Mouse (Mus musculus) liver, postnatal 0 days (tissue): ENCODE data around the gene Mosmo. TPM values are rescaled to one million over a fixed set of nuclear protein-coding genes. Genes with fewer than 3 reads are reported as not detected.

ENCODE experiments used
- ATAC-seq: fragments of 200-750 bp; cut with Nextera tagmentation; 2 replicates; pipeline ENCODE4 v1.8.0; 2017; ENCODE audit warnings: mild to moderate bottlenecking, moderate library complexity
- DNase-seq: peaks from one replicate; pipeline ENCODE4 v3.0.0-alpha.2; 2016
- H3K27ac ChIP-seq: fragments of 300-500 bp; sonication (generic); 2 replicates; pipeline ENCODE4 v1.5.1; 2014; ENCODE audit warnings: antibody characterized with exemption, moderate library complexity, mild to moderate bottlenecking, low read depth
- H3K27me3 ChIP-seq: fragments of 300-500 bp; sonication (generic); 2 replicates; pipeline ENCODE4 v1.6.1; 2014; ENCODE audit warnings: low read length, control low read depth, mixed read lengths; ENCODE audit not compliant: insufficient read depth
- H3K36me3 ChIP-seq: fragments of 300-500 bp; sonication (generic); replicated peaks from 2 replicates; pipeline ENCODE4 v1.6.1; 2014; ENCODE audit warnings: mild to moderate bottlenecking, control low read depth, low read length, moderate library complexity, mixed read lengths; ENCODE audit not compliant: insufficient read depth
- H3K4me1 ChIP-seq: fragments of 300-500 bp; sonication (generic); 2 replicates; pipeline ENCODE4 v1.6.1; 2014; ENCODE audit warnings: antibody characterized with exemption, mild to moderate bottlenecking, control low read depth; ENCODE audit not compliant: insufficient read depth
- H3K4me2 ChIP-seq: fragments of 300-500 bp; sonication (generic); 2 replicates; pipeline ENCODE4 v1.6.1; 2014; ENCODE audit warnings: low read depth, mild to moderate bottlenecking, low read length, moderate library complexity, mixed read lengths
- H3K4me3 ChIP-seq: fragments of 300-500 bp; sonication (generic); 2 replicates; pipeline ENCODE4 v1.5.1; 2014; ENCODE audit warnings: low read depth, low read length
- H3K9ac ChIP-seq: fragments of 300-500 bp; sonication (generic); replicated peaks from 2 replicates; pipeline ENCODE4 v1.6.1; 2014; ENCODE audit warnings: mild to moderate bottlenecking, moderate library complexity
- H3K9me3 ChIP-seq: fragments of 300-500 bp; sonication (generic); 2 replicates; pipeline ENCODE4 v1.6.1; 2016; ENCODE audit warnings: mild to moderate bottlenecking, control low read depth, low read length, mixed read lengths
- CTCF ChIP-seq: sonication (generic); IDR thresholded peaks from 2 replicates; pipeline ENCODE4 v1.5.1; 2016; ENCODE audit warnings: antibody characterized with exemption, low read depth
- EP300 ChIP-seq: IDR thresholded peaks from 2 replicates; pipeline ENCODE4 v1.6.1; 2016; ENCODE audit warnings: antibody characterized with exemption, low read depth, mild to moderate bottlenecking
- WGBS: fragments of 180-500 bp; shearing (Covaris S2); extraction: QIAGEN DNeasy Blood & Tissue Kit; methylation state at CpG from one replicate; pipeline ENCODE4 v1.1.7; 2014; ENCODE audit not compliant: insufficient replicate concordance; 5-methylcytosine and 5-hydroxymethylcytosine counted together
- polyA plus RNA-seq: library from polyadenylated mRNA; unstranded; fragments of >200 nt; fragmentation: Nextera tagmentation; extraction: Ambion mirVana; gene quantifications from 2 replicates; pipeline ENCODE4 v1.2.1, GENCODE M21; 2015

The Mosmo gene
- polyA plus RNA-seq, 1 experiment from 2014 or later: 4.9 TPM

GRCm38 (mm10) chr7:120643217-120643616 lies 34.2 kb upstream of the Mosmo start:
- no peaks in the 10 kb centered on the region for H3K27me3 ChIP-seq
- no peak overlapping the region for H3K4me3 ChIP-seq
- H3K4me1 ChIP-seq: no peaks in the 10 kb centered on the region
- ATAC-seq (no peak), DNase-seq (no peak)
- WGBS: 75% methylated on average over 4 of the region's 4 CpGs
- no peak overlapping the region for H3K27ac ChIP-seq
- H3K9me3 ChIP-seq: no peaks in the 10 kb centered on the region
- TF ChIP-seq CTCF: peak; percentile 34
- no peak for TF ChIP-seq EP300
- no peak overlapping the region for H3K9ac ChIP-seq
- peaks cover 69% of the 10 kb centered on the region for H3K36me3 ChIP-seq
- no peak overlapping the region for H3K4me2 ChIP-seq

- Histone ChIP-seq H3K9ac (no peak overlapping the region), H3K27ac (no peak overlapping the region), H3K9me3 (no peaks in the 10 kb centered on the region), H3K4me3 (no peak overlapping the region), H3K4me1 (no peaks in the 10 kb centered on the region), H3K27me3 (no peaks in the 10 kb centered on the region), H3K36me3 (peaks cover 78% of the 10 kb centered on the region), H3K4me2 (no peak overlapping the region)
- ATAC-seq (no peak), DNase-seq (no peak)
- WGBS: 73% methylated on average over 2 of the region's 2 CpGs
- TF ChIP-seq CTCF: no peak
- TF ChIP-seq EP300: no peak
Observed at GRCm38 (mm10) chr7:120647849-120648248, 29.6 kb upstream of the Mosmo start.

- no peak for TF ChIP-seq CTCF
- no peak for TF ChIP-seq EP300
- DNase-seq (peak; percentile 38), ATAC-seq (no peak)
- no peak overlapping the region for H3K4me2 ChIP-seq
- H3K4me1 ChIP-seq: no peaks in the 10 kb centered on the region
- no peak overlapping the region for H3K4me3 ChIP-seq
- WGBS: 68% methylated on average over 4 of the region's 4 CpGs
- no peaks in the 10 kb centered on the region for H3K27me3 ChIP-seq
- H3K9ac ChIP-seq: no peak overlapping the region
- no peak overlapping the region for H3K27ac ChIP-seq
- peaks cover 30% of the 10 kb centered on the region for H3K36me3 ChIP-seq
- H3K9me3 ChIP-seq: no peaks in the 10 kb centered on the region
Observed at GRCm38 (mm10) chr7:120662079-120662478, 15.3 kb upstream of the Mosmo start.

GRCm38 (mm10) chr7:120670153-120670875 lies 7.1 kb upstream of the Mosmo start, which contains the start of gene Pdzd9:
Pdzd9 (minus strand) TSS chr7:120670343.
- Histone ChIP-seq H3K27ac (no peak within 1 kb of the TSS), H3K27me3 (no peaks in the 10 kb centered on the region), H3K4me2 (peak within 1 kb of the TSS; percentile 19; the same call in 1 of the 2 replicates), H3K9ac (no peak within 1 kb of the TSS), H3K4me3 (no peak within 1 kb of the TSS), H3K4me1 (no peaks in the 10 kb centered on the region), H3K36me3 (no peaks in the 10 kb centered on the region), H3K9me3 (no peaks in the 10 kb centered on the region)
- TF ChIP-seq EP300 (no peak), CTCF (peak; percentile 94)
- WGBS: 19% methylated on average over 14 of the region's 14 CpGs
- ATAC-seq (peak; percentile 65; the same call in 1 of the 2 replicates), DNase-seq (peak; percentile 78)

GRCm38 (mm10) chr7:120671271-120671670 lies 6.1 kb upstream of the Mosmo start:
- no peak overlapping the region for H3K4me2 ChIP-seq
- no peak overlapping the region for H3K27ac ChIP-seq
- ATAC-seq: no peak
- no peaks in the 10 kb centered on the region for H3K27me3 ChIP-seq
- DNase-seq: no peak
- WGBS: 69% methylated on average over 2 of the region's 2 CpGs
- no peaks in the 10 kb centered on the region for H3K9me3 ChIP-seq
- no peak overlapping the region for H3K4me3 ChIP-seq
- H3K36me3 ChIP-seq: no peaks in the 10 kb centered on the region
- peaks cover 2% of the 10 kb centered on the region; the same call in 1 of the 2 replicates for H3K4me1 ChIP-seq
- TF ChIP-seq CTCF (no peak), EP300 (no peak)
- no peak overlapping the region for H3K9ac ChIP-seq

GRCm38 (mm10) chr7:120677764-120678531 lies 530 bp downstream of the Mosmo start:
- Histone ChIP-seq H3K27ac (peak overlapping the region; percentile 39), H3K9ac (peak overlapping the region; percentile 77), H3K4me3 (peak overlapping the region; percentile 83), H3K4me2 (peak overlapping the region; percentile 75), H3K9me3 (no peaks in the 10 kb centered on the region), H3K27me3 (no peaks in the 10 kb centered on the region), H3K4me1 (peaks cover 38% of the 10 kb centered on the region), H3K36me3 (no peaks in the 10 kb centered on the region)
- 3% methylated on average over 42 of the region's 42 CpGs for WGBS
- DNase-seq: peak; percentile 63
- TF ChIP-seq EP300: no peak
- TF ChIP-seq CTCF: no peak
- ATAC-seq: peak; percentile 57
